Mouse (Mus musculus): ENCODE results near the gene Pptc7.

DNA sequence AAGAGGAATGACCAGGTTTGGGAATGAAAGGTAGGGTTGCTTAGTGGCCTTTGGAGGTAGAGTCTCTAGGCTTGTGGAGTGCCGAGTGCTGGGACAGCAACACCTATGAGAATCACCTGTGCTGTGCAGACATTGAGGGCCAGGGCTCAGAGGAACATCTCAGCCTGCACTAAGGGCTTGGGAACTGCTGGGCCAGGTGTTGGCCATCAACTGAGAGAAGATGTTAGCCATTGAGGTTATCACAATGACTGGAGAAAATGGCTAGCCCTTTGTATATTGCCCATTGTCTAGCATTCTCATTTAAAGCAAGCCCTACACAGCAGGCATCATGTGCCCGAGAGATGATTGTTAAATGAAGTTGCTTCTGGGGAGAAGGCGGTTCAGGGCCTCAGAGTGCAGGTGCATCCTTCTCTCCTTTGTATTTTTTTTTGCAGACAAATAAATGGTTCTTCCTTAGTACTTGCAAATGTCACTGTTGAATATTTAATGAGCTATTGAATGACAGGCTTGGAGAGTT lies 10.1 kb downstream of the Pptc7 start:
- no peak for TF ChIP-seq POLR2A (IDR thresholded peaks at IDR 0.05; ENCODE audit: low read depth, low read length)
- no peak for TF ChIP-seq CTCF (IDR thresholded peaks at IDR 0.05; ENCODE audit: extremely low read depth, insufficient read depth, insufficient read length, insufficient replicate concordance)
